Mouse (Mus musculus) C2C12 (cell line): ENCODE data around the gene Ccdc12. TPM values are rescaled to one million over a fixed set of nuclear protein-coding genes. Genes with fewer than 3 reads are reported as not detected.

Source experiments
- H3K27me3 ChIP-seq: one replicate; pipeline ENCODE4 v1.6.1; 2011; ENCODE audit not compliant: control insufficient read depth, insufficient read depth, insufficient read length
- H3K36me3 ChIP-seq: one replicate; pipeline ENCODE4 v1.6.1; 2011; ENCODE audit not compliant: control insufficient read depth, insufficient read depth
- H3K4me3 ChIP-seq: one replicate; pipeline ENCODE4 v1.5.1; 2011; ENCODE audit warnings: mild to moderate bottlenecking, control low read depth; ENCODE audit not compliant: poor library complexity, insufficient read depth, severe bottlenecking
- H3K79me2 ChIP-seq: one replicate; pipeline ENCODE4 v1.6.1; 2011; ENCODE audit not compliant: control insufficient read depth, insufficient read depth
- H3K79me3 ChIP-seq: one replicate; pipeline ENCODE4 v1.6.1; 2011; ENCODE audit warnings: low read depth, control low read depth
- H3ac ChIP-seq: one replicate; pipeline ENCODE3; 2011; ENCODE audit warnings: low read depth; ENCODE audit not compliant: control insufficient read depth, insufficient read length
- CEBPB ChIP-seq: IDR thresholded peaks from one replicate; pipeline ENCODE4 v1.6.1; 2011; ENCODE audit warnings: low read depth, mild to moderate bottlenecking, control low read depth, moderate library complexity
- CTCF ChIP-seq: IDR thresholded peaks from one replicate; pipeline ENCODE4 v1.5.1; 2011; ENCODE audit not compliant: control insufficient read depth, insufficient read depth, insufficient read length
- FOSL1 ChIP-seq: IDR thresholded peaks from one replicate; pipeline ENCODE4 v1.8.0; 2011; ENCODE audit warnings: mild to moderate bottlenecking, low read length; ENCODE audit not compliant: poor library complexity, insufficient read depth, severe bottlenecking
- MAX ChIP-seq: IDR thresholded peaks from one replicate; pipeline ENCODE4 v1.6.1; 2011; ENCODE audit warnings: mild to moderate bottlenecking, control low read depth
- MYOD1 ChIP-seq: IDR thresholded peaks from one replicate; pipeline ENCODE4 v1.6.1; 2011; ENCODE audit warnings: low read depth; ENCODE audit not compliant: control insufficient read depth, insufficient read length
- MYOG ChIP-seq: IDR thresholded peaks from one replicate; pipeline ENCODE4 v1.6.1; 2011; ENCODE audit not compliant: control insufficient read depth, insufficient read length; ENCODE audit errors: extremely low read depth
- USF1 ChIP-seq: IDR thresholded peaks from one replicate; pipeline ENCODE4 v1.6.1; 2011; ENCODE audit warnings: low read depth, mild to moderate bottlenecking, control low read depth, moderate library complexity
- polyA plus RNA-seq: library from polyadenylated mRNA; unstranded; fragments of >200 nt; fragmentation: generic; extraction: Trizol; gene quantifications from one replicate; pipeline ENCODE4 v1.2.1, GENCODE M21; 2012; ENCODE audit warnings: missing spikeins

Ccdc12 gene
- polyA plus RNA-seq, 1 experiment, result 86.7 TPM

DNA sequence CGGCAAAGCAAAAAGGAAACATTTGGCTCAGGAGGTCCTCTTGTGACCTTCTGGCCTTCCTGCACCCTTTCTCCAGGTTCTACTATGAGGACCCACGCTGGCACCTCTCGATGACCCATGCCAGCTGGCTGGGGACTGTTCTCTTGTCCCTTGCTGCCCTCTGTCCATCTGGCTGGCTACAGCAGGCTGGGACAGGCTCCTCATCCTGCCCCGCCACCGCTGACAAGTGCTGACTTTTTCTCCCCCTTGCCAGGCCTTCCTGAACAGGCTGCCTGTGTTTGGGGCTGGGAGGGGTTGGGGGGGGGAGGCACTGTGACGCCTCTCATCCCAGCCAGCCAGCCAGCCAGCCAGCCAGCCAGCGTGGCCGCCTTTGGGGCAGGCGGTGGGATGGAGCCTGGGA is 80.1 kb downstream of the Ccdc12 start:
- TF ChIP-seq FOSL1 (no peak), MYOD1 (no peak), USF1 (no peak), CTCF (no peak), MYOG (no peak), CEBPB (no peak), MAX (no peak)
- no peaks in the 10 kb centered on the region for H3K36me3 ChIP-seq
- H3K79me2 ChIP-seq, result no peaks in the 10 kb centered on the region
- no peaks in the 10 kb centered on the region for H3K79me3 ChIP-seq
- peaks cover 35% of the 10 kb centered on the region for H3K27me3 ChIP-seq
- no peak overlapping the region for H3K4me3 ChIP-seq
- H3ac ChIP-seq, result no peak overlapping the region

- peaks cover 52% of the 10 kb centered on the region for H3K27me3 ChIP-seq
- no peaks in the 10 kb centered on the region for H3K79me3 ChIP-seq
- TF ChIP-seq CEBPB (no peak), CTCF (no peak), MAX (no peak), MYOG (no peak), USF1 (no peak), FOSL1 (no peak)
- no peaks in the 10 kb centered on the region for H3K36me3 ChIP-seq
- no peak overlapping the region for H3ac ChIP-seq
- H3K79me2 ChIP-seq, result no peaks in the 10 kb centered on the region
- H3K4me3 ChIP-seq, result no peak overlapping the region
Observed at GRCm38 (mm10) chr9:110738054-110738453, 81.8 kb downstream of the Ccdc12 start.

GRCm38 (mm10) chr9:110739961-110740360 is 83.7 kb downstream of the Ccdc12 start:
- Histone ChIP-seq H3ac (no peak overlapping the region), H3K4me3 (no peak overlapping the region), H3K79me3 (no peaks in the 10 kb centered on the region), H3K36me3 (no peaks in the 10 kb centered on the region), H3K79me2 (no peaks in the 10 kb centered on the region), H3K27me3 (peaks cover 71% of the 10 kb centered on the region)
- TF ChIP-seq MYOG, result no peak
- no peak for TF ChIP-seq MAX

DNA sequence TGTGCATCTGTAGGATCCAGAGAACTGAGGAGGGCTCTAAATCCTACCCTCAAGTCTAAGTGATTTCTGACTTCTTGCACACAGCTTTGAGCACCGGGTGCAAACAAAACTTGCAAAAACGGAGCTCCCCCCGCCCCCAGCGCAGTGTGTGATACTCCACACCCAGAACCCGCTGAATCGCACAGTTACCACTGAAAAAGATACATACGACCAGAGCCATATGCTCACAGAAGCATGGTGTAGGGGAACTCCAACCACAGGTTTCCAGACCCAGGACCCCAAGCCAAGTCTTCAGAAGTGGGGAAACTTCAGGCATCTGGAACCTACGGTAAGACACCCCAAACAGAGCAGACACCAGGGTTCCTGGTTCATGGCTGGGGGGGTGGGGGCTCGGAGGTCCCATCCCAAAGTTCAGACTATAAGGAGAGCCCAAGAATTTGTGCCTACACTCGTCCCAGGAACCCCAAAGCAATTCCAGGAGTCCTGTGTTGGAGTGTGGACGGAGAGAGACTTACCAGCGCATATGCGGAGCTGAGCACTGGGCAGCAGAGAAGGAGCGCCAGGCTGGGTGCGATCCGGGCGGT is 85.5 kb downstream of the Ccdc12 start, which contains the start of gene Myl3:
Myl3 (plus strand) TSS at position 151 of the 584 bp plus-strand sequence.
- H3K79me2 ChIP-seq, result no peaks in the 10 kb centered on the region
- H3K27me3 ChIP-seq, result peaks cover 69% of the 10 kb centered on the region
- H3K4me3 ChIP-seq, result no peak within 1 kb of the TSS
- no peak within 1 kb of the TSS for H3ac ChIP-seq
- no peaks in the 10 kb centered on the region for H3K36me3 ChIP-seq
- no peaks in the 10 kb centered on the region for H3K79me3 ChIP-seq
- TF ChIP-seq MAX, result no peak
- TF ChIP-seq MYOG, result no peak
- no peak for TF ChIP-seq FOSL1
- TF ChIP-seq CEBPB, result no peak
- TF ChIP-seq USF1, result no peak
- TF ChIP-seq MYOD1, result no peak
- TF ChIP-seq CTCF, result no peak

GRCm38 (mm10) chr9:110742295-110742950 is 86.1 kb downstream of the Ccdc12 start:
- no peaks in the 10 kb centered on the region for H3K79me2 ChIP-seq
- TF ChIP-seq CTCF (no peak), MAX (no peak), MYOG (no peak), USF1 (no peak), FOSL1 (no peak), CEBPB (no peak), MYOD1 (no peak)
- no peaks in the 10 kb centered on the region for H3K36me3 ChIP-seq
- H3ac ChIP-seq, result no peak overlapping the region
- H3K27me3 ChIP-seq, result peaks cover 76% of the 10 kb centered on the region
- no peaks in the 10 kb centered on the region for H3K79me3 ChIP-seq
- H3K4me3 ChIP-seq, result no peak overlapping the region

DNA sequence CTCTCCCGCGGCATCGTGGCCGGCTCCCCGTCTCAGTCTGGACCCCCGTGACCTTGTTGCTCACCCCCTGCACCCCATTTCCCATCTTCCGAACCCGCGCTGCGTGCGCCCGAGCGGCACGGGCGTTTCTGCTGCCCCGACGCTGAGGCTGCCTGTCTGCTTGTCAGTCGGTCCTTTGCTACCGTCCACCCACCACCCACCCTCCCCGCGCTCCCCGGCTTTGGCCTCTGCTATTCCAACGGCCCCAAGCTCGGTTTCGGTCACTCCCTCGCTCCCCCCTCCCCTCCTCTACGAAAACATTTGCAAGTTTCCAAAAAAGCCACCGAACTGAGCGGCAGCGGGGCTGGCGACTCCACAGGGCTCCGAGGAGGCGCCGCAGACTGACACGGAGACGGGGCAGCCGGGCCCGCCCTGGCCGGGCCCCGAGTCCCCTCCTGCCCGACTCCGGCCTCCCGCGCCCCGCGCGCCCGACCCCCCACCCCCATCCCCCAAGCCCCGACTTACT is 86.7 kb downstream of the Ccdc12 start:
- TF ChIP-seq FOSL1 (no peak), MYOD1 (no peak), USF1 (no peak), CEBPB (no peak)
- Histone ChIP-seq H3K4me3 (no peak overlapping the region), H3ac (no peak overlapping the region), H3K79me2 (no peaks in the 10 kb centered on the region), H3K79me3 (no peaks in the 10 kb centered on the region), H3K36me3 (no peaks in the 10 kb centered on the region), H3K27me3 (peaks cover 81% of the 10 kb centered on the region)
